Mouse (Mus musculus): ENCODE results near the gene Zc3h12a.

DNA sequence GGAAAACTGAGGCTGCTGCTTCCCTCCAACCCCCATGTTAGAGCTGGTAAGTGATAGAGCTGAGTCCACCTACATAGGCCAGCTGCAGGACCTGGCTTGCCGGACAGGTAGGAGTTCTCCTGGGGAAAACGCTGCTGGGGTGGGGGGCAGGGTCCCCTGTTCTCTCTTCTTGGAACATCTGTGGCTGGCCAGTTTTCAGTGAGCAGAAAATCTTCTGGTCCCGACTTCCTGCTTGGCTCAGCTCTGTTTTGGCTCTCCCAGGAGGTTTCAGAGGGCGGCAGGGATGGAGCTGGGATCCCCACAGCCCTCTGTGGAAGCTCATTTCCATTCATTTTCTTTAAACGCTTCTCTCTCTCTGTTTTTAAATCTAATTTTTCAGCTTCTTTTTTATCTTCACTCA is 21.8 kb upstream of the Zc3h12a start:
- TF ChIP-seq CTCF (IDR thresholded peaks at IDR 0.05; ENCODE audit: borderline replicate concordance, extremely low read depth, insufficient read depth, insufficient read length), result no peak
- no peak for TF ChIP-seq POLR2A (IDR thresholded peaks at IDR 0.05; ENCODE audit: borderline replicate concordance, extremely low read depth, insufficient read depth, insufficient read length, poor library complexity, severe bottlenecking)
